Mouse (Mus musculus): ENCODE data around the gene Gfm1. TPM values are rescaled to one million over a fixed set of nuclear protein-coding genes. Genes with fewer than 3 reads are reported as not detected.

Gene Gfm1
- polyA plus RNA-seq, 1 experiment from 2014 or later: 40.3 TPM

Other genes with a start within 250 kb of the Gfm1 start
- gene Mlf1, start 56.0 kb upstream of the Gfm1 start, polyA plus RNA-seq (2015; fragmentation: Nextera tagmentation; extraction: Ambion mirVana): 11.2 and 11.3 TPM in 2 replicates
- not detected in 2 replicates for gene Gm17402, start 54.9 kb upstream of the Gfm1 start, polyA plus RNA-seq (2015; fragmentation: Nextera tagmentation; extraction: Ambion mirVana)
- gene Lxn, start 33.8 kb downstream of the Gfm1 start, polyA plus RNA-seq (2015; fragmentation: Nextera tagmentation; extraction: Ambion mirVana): 97.4 and 104 TPM in 2 replicates
- 1.7 and 2.4 TPM in 2 replicates for gene Rarres1, start 85.4 kb downstream of the Gfm1 start, polyA plus RNA-seq (2015; fragmentation: Nextera tagmentation; extraction: Ambion mirVana)
- gene Mfsd1, start 152.6 kb downstream of the Gfm1 start, polyA plus RNA-seq (2015; fragmentation: Nextera tagmentation; extraction: Ambion mirVana): 46.6 and 47.7 TPM in 2 replicates